Mouse (Mus musculus): ENCODE data around the gene Cbx4.

Gene Cbx4

DNA sequence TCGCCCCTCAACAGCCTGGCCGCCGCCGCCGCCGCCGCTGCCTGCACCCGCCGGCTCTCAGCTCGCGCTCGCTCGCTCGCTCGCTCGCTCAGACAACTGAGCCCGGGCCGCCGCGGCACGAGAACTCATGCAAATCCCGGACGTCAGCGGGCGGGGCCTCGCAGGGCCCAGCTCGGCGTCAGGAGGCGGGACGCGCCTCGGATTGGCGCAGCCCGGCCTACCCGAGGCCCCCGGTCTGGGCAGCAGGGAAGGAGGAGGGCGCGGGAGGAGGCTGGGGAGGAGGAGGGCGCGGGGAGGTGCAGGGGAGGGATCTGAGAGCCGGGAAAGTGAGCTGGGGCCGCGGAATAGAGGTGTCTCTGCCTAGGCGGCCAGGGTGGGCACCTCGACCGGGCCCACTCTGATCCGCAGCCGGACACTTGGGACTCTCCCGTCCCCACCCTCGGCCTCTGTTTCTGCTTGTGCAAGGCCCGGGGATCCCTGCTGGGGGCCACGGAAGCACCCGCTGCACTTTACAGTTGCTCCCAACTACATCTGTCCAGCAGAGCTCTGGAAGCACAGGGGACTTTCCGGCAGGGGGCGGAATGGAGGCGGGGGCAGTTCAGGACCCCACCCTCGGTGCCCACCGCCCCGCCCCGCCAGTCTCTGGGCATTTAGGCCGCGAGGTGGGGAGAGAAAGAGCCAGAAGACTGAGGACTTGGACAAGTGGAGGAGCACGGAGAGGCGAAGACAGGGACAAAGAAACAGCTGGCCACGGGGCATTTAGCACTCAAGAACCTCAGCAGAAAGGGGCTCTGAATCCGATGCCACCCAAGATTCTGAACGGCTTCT lies at the start of gene Cbx4:
Cbx4 (minus strand) TSS at position 78 of the 828 bp plus-strand sequence.
- DNase-seq (ENCODE audit: low spot score in 2 of 2) = peak; percentile 82 to 91

DNA sequence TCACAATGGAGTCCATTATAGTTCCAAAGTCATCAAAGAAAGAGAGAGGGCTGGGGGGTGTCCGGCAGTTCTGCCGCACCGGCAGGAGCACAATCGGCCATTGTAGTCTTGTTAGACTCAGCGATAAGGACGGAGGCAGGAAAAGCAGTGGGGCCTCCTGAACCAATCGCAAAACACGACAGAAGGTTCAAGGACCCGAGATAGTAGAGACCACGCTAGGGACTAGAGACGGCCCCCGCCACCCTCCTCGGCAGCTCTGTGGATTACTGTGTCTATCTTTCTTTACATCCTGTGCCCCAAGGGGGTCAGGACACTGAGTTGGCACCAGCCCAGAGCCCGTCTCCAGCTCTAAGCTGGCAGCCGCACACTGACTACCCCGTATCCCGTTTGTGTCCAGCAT lies 48.6 kb upstream of the Cbx4 start:
- no peak for DNase-seq (ENCODE audit: low spot score in 2 of 2)

DNA sequence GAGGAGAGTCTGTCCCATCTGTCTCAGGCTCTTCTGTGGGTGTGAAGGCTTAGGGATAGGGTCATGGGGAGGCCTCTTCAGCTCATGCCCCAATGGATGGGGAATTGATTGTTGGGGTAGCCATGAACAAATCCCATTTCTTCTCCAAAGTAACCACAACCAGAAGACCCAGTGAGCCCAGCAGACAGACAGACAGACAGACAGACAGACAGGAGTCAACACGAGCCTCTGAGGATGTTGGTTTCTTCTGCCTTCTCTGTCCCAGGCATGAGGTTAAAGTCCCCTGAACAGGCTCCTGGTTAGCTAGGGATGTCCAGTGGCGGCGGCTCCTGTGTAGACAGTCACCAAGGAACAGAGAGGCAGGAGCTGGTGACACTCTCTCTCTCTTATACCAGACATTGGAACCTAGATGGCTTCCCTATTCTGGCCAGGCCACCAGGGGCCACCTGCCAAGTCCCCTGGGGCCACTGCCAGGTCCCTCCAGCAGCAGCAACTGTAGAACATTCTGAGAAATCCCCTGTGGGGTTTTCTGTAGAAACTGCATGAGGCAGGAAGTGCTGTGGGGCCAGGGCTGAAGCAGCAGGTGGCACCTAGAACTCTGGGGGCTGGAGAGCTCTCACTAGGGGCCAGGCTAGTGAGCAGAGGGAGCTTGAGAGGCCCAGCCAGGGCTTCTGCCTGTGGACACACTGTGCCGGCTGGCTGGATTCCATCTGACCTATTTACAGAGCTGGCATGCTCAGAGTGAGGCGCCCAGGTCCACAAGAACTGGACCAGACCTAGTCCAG lies 47.6 kb upstream of the Cbx4 start:
- peak; percentile 40 to 49 for DNase-seq (ENCODE audit: low spot score in 2 of 2)

DNA sequence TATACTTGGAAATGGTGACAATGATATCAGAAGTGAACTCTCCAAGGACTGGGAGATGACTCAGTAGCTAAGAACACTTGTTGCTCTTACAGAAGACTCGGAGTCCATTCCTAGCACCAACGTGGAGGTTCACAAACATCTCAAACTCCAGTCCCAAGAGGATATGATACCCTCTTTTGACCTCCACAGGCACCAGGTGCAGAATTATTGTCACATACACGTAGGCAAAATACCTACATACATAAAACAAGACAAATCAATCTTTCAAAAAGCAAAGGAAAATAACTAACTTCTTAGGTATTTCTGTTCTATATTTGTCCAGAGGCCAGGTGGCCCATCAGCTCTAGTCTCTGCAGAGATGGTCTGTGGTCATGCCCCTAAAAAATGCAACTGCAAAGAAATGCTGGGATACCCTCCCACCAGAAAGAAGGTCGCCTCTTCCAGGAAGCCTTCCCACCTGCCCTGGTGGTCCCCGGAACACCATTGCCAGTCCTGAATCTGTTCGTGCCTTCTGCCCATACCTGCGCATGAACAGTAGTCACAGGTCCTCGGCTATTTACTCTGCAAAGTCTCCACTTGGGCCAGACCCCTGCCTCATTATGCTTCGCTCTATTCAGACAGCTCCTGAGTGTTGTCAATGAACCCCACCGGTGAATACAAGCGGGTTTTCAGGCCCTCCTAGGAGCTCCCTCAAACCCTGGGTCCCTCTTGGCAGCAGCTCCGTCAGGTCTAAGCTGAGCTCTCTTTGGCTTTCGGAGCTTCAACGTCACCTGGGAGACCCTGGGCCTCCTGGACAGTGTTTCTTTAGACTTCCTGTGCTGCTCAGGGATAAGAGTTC lies 46.4 kb upstream of the Cbx4 start:
- no peak for DNase-seq (ENCODE audit: low spot score in 2 of 2)

DNA sequence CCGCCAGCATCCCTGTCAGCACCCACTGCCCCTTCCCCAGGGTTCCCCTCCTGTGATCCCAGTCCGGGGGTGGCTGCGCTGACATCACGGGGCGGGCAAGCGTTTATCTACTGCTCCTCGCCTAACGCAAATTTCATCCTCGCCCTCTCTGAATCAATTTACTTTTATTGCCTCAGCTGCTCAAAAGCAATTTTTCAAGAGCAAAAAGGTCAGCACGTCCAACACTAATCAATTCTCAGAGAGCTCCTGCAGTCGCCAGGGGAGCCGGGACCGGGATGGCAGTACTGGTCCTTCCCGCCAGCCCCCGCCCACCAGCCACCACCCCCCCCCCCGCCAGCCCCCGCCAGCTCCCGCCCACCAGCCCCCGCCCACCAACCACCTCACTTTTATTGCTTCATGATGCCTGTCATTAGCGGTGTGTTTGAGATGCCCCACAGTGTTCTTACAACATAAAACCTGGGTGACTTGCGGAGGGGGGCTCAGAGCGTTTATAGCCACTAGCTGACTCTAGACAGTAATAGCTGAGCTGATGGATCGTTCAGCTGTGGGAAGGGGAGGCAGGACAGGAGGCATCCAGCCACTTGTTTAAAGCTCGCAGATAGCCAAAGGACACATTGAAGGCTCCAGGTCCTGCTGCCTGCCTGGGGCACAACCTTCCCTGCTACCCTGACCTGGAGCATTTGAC lies 44.2 kb upstream of the Cbx4 start:
- no peak for DNase-seq (ENCODE audit: low spot score in 2 of 2)

DNA sequence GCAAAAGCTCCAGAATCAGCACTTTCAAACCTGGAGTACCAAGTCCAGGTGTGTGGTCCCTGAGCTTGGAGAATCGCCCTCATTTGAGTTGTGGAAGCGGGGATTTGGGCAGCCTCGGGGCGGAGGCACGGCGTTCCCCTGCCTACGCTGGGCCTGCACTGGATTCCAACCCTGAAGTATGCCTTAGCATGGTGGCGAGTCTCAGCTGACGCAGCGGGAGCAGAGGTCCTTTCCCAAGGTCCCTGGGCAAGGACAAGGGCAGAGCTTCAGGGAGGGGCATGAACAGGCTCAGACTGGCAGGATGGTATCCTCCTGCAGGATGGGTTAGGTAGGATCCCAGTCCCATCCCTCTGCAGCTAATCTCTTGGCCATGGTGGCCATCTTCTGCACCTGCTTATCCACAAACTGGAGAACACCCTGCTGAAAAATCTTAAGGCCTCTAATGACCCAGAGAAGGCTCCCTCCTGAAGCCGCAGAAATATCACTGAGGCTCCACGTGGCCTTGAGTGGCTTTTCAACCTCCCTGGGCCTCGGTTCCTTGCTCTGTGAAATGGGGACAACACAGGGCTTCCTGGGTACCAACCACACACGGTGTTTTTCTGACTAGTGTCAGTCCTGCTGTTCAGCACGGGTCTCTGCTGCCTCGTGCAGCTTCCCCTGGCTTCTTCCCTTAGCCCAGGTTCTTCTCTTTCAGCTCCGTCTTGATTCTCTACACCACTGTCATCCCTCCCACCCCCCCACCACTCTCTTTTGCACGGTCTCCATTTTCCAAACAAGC lies 43.4 kb upstream of the Cbx4 start:
- DNase-seq (ENCODE audit: low spot score in 2 of 2) = no peak

DNA sequence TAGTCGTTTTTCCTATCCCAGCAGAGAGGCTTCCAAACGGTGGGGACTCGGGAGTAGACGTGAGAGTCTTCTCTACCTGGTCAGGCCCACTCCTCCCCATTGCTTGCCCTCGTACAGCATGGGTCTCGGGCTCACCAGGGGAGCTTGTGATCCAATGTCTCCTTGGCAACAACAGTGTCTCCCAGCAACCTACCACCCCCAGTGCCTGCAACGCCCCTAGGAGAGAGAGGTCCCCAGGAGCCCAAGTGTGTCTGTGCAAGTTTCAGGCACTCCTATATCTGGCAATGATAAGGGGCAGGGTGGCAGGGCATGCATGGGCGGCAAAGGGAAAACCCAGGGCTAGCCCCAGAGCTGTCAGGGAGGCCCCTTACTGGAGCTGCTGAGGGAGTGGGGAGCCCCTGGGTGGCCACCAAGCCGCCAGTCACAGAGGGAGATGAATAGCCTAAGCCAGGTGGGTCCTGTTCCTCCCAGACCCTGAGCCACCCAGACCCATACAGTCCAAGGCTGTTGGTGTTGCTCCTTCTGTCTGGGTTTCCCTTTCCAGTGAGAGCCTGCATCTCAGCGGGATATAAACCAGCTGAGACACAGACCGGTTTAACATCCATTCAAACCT lies 42.8 kb upstream of the Cbx4 start:
- no peak for DNase-seq (ENCODE audit: low spot score in 2 of 2)

DNA sequence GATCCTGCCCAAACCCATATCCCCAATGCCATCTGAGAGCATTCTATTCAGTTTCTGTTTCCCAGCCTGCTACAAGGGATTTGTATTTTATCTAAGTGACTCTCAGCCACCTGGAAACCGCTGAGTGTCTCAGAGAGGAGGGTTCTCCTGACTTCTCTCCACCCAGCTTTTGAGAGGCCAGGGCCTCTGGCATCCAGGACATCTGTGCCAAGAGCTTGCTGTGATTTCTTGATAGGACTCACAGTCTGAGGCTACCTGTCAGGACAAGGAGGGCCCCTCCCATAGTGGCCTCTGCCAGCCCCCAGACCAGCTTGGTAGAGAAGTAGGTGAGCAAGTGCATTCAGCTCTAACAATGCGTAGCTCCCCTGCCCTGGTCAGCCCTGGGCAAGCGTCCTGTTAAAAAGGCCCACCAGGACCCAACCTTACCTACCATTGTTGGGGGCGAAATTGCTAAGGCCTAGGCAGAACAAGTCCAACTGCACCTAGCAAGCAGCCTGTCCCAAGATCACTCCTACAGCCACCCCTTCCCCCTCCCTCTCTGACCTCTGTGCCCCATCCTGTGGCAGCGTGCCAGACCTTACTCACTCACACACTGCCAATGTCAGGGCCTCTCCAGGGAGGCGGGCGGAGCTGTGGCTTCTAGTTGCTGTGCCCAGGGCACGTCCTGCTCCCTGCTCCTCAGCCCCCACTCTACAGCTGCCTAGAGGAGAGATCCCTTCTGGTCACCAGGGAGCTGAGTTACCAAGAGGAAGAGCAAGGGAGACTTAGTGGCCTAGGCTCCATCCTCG lies 41.9 kb upstream of the Cbx4 start:
- DNase-seq (ENCODE audit: low spot score in 2 of 2) = no peak

DNA sequence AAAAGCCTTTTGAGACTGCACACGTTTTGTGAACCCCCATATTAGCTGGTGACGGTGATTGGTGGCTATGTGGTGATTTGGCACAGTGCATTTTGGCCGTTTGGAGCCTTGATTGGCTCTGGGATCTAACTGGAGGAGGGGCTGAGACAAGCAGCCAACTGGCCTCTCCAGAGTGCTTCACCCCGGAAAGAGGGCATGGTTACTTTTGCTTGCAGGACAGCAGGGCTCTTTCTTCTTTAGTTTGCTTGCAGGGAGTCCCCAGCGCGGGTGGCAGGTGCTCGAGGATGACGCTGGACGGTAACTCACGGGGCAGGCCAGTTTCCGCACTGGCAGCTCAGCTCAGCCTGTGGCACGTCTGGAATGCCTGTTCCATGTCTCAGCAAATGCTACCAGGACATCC lies 41.1 kb upstream of the Cbx4 start:
- DNase-seq (ENCODE audit: low spot score in 2 of 2) = no peak

DNA sequence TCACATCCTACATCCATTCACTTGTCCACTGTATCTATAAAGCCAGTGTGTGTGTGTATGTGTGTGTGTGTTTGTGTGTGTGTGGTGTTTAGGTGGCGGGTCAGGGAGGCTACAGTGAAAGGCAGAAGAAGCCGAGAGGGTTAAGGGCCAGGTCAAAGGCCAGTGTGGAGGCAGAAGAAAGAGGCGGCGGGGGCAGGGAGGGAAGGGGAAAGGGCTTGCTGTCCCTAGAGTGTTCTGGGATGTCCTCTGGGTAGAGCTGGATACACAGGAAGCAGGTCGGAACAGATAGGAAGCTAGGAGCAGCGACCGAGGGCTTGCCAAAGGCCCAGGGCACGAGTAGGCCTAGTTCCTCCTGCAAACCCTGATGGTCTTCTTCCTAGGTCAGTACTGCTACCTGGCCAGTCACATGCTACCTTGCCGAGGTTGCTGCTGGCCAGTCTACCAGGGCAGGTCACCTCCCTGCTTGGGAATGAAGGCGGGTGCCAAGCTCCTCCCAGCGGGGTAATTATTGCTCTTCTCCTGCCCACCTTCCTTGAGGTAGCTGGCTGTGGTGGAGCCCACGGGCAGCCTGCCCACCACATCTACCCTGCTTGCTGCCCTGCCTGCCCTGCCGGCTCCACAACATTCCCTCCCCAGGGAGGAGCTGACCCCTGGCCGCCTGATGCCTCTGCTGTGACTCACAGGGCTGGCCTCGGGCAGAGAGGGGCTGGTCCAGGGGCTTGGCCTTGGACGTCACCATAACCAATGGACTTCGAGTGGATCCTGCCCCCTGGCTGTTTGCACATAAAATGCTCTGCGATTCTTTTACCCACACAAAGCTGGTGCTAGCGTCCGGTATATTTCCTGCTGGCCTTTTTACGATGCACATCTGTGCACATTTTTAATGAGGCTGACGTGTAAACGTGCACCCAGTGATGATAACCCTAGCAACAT lies 40.2 kb upstream of the Cbx4 start:
- DNase-seq (ENCODE audit: low spot score in 2 of 2) = peak; percentile 58 to 60

DNA sequence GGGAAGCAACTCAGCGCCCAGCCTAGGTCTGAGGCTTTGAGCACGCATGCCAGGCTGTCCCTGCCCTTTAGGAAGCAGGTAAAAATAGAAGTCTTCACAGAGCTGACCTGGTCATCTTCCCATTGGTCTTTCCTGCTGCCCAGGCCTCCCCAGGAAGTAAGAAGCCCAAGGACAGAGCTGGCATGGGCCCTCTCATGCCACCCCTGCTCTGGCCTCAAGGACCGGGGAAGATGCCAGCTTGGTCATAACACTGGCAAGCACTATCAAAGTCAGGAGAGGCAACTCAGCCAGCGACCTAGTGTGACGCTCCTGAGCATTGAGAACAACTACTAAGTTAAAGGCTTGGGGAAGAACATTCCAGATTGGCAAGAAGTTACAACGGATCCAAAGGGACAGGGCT lies 38.5 kb upstream of the Cbx4 start:
- DNase-seq (ENCODE audit: low spot score in 2 of 2) = no peak

DNA sequence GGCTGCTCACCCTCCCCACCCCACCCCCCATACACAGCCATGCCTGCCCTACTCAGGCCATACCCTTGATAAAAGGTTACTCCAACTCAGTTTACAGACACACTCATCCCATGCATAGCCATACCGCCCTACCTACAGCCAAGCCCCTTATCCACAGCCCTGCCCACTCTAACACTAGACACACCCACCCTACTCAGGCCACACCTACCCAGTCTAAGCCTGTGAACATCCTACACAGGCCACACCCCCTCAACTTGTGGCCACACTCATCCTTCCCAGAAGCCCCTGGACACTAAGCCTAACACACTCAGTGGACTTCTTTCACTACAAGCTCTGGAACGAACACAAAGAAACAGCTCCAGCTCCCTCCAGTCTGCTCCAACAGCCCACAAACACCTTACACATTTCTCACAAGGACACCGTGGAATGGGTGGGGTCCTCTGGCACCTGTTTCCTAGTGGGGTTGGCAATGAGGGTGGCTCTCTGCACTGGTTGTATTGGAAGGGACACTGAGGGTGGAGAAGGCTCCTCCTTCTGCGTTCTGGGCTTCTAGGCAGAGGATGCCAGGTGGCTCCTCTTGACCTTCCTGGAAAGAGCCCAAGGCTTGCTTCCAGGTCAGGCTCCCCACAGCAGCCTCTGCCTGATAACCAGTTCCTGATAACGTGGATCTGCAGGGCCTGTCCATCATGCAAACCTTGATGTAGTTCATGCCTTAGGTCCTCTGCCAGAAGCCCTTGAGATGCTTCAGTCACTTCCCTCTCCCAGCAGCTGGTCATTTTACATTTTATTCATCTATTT lies 37.7 kb upstream of the Cbx4 start:
- DNase-seq (ENCODE audit: low spot score in 2 of 2) = no peak

DNA sequence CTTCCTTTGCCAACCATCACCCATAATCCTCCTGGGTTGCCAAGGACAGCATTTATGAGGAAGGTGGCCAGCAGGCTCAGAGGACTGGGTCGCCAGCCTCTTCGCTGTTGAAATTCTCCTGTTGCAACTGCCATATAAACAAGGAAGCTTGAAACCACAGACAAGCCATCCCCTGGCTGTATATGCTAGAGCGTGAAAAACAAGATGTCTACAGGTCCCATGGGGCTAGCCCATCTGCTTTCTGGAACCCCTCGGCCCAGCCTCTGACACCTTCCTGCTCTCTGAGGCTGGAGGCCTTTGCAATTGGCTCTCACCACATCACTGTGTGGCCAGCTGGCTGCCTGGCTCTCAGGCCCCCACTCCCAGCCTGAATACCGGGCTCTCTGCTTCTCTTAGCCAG lies 36.4 kb upstream of the Cbx4 start:
- DNase-seq (ENCODE audit: low spot score in 2 of 2) = no peak

DNA sequence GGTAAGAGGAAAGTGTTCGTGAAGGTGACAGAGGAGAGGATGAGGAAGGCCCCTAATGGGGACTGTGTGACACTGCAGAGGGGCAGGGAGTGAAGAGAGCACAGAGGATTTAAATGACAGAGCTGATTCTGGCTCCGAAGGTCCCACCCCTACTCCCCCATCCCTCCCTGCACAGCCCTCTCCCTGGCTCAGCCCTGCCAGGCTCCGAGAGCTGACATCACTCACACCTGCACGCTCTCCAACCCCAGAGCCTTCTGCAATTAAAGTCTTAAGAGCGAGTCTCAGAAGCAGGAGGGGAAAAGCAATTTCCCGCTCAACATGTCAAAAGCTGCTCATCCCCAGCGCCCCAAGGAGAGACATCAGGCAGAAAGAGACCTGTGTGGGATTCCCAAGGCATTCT lies 32.9 kb upstream of the Cbx4 start:
- DNase-seq (ENCODE audit: low spot score in 2 of 2) = no peak

DNA sequence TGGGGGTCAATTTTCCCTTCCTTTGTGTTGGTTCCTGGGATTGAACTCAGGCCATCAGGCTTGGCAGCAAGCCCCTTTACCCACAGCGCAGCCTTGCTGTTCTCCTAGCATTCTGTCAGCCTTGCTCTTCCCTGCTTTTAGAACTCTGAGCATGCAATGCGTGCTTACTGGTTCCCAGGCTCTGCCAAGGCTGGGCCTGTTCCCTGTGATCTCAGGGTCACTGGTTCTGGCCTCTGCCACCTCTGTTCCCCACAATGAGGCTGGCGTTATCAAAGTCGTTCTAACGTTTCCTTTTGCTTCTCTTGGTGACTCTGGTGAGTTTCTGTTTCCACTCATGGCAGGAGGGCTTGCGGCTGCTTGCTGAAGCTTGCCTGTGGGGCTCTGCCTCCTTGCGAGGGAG lies 31.9 kb upstream of the Cbx4 start:
- DNase-seq (ENCODE audit: low spot score in 2 of 2) = no peak

DNA sequence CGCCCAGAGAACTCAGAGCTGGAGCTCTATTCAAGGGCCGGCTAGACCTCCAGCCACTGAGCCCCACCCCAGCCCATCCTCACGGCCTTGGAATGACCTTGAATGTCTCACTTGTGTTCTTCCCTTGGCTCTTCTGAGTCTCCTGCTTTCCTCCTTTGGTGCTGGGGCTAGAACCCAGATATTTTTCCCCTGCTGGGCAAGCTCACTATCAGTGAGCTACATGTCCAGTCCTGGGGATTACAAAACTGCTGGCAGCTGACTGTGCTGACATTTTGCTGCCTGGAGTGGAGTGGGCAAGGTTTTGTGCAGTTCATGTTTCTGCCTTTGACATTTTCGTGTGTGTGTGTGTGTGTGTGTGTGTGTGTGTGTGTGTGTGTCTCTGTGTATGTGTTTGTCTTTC lies 31.0 kb upstream of the Cbx4 start:
- no peak for DNase-seq (ENCODE audit: low spot score in 2 of 2)

DNA sequence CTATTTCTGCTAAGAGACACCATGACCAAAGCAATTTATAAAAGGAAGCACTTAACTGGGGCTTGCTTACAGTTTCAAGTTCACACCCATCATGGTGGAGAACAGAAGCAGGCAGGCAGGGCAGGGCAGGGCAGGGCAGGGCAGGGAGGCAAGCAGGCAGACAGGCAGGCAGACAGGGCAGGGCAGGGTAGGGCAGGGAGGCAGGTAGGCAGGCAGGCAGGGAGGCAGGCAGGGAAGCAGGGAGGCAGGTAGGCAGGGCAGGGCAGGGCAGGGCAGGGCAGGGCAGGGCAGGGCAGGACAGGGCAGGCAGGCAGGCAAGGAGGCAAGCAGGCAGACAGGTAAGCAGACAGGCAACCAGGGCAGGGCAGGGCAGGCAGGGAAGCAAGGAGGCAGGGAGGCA lies 26.7 kb upstream of the Cbx4 start:
- no peak for DNase-seq (ENCODE audit: low spot score in 2 of 2)

DNA sequence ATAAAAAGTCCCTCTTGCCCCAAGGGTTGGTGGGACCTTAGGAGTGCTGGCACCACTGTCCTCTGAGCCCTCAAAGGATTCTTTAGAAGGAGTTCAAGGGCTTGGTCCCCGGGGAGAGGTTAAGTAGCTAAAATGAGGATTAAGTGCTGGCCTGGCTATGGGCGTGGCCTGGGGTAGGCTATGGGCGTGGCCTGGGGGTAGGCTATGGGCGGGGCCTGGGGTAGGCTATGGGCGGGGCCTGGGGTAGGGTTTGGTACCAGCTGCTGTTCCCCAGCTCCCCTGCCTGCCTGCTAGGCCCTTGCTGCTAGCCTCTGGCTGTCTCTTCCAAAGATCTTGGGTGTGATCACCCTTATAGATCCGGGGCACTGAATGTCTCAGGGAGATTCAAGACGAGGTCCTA lies 25.3 kb upstream of the Cbx4 start:
- no peak for DNase-seq (ENCODE audit: low spot score in 2 of 2)

All from frontal cortex, postnatal 10 days (tissue).